Mouse (Mus musculus): Measurements from ENCODE around the gene Cldn16. TPM values are rescaled to one million over a fixed set of nuclear protein-coding genes. Genes with fewer than 3 reads are reported as not detected.
"Not testable (repeated sequence)": the region's sequence is repeated elsewhere in the genome, so short reads cannot be mapped to it uniquely, and the experiment has no call there.

The Cldn16 gene
- polyA plus RNA-seq, 1 experiment from 2014 or later, result not detected

GRCm38 (mm10) chr16:26495721-26496120 lies 32.8 kb downstream of the Cldn16 start:
- Histone ChIP-seq H3K27ac (no peak overlapping the region), H3K9ac (no peak overlapping the region), H3K9me3 (replicated peaks) (no peaks in the 10 kb centered on the region), H3K4me1 (replicated peaks) (no peaks in the 10 kb centered on the region), H3K27me3 (no peaks in the 10 kb centered on the region), H3K4me2 (no peak overlapping the region), H3K36me3 (no peaks in the 10 kb centered on the region), H3K4me3 (replicated peaks) (no peak overlapping the region)
- ATAC-seq (ENCODE audit: low read depth) (no peak), DNase-seq (no peak)
- 15% methylated on average over 2 of the region's 2 CpGs for WGBS (ENCODE audit: insufficient replicate concordance)

- 69% methylated on average over 3 of the region's 3 CpGs for WGBS (ENCODE audit: insufficient replicate concordance)
- not testable (repeated sequence) for H3K9ac ChIP-seq; H3K4me1 ChIP-seq (replicated peaks); H3K27me3 ChIP-seq; DNase-seq; H3K4me3 ChIP-seq (replicated peaks); ATAC-seq (ENCODE audit: low read depth); H3K9me3 ChIP-seq (replicated peaks); H3K4me2 ChIP-seq; H3K36me3 ChIP-seq; H3K27ac ChIP-seq
Measured at GRCm38 (mm10) chr16:26499705-26500104, 36.8 kb downstream of the Cldn16 start.

DNA sequence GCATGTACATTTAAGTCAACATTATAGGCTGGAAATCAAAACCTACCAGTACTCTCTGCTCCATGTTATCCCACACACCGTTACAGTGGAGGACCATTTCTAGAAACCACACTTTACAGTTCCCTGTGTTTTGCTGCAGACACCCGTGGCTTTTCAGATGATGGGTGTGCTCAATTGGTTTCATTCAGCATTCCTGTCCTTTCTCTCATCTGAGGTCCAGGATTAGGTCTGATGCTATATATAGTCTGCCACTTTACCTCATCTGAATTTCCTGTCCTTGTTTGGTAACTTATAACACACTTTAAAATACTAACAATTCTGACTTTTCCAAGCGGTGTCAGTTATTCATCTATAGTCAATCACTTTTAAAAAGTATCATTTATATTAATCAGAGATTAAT lies 37.8 kb downstream of the Cldn16 start:
- ATAC-seq (ENCODE audit: low read depth) (no peak), DNase-seq (no peak)
- Histone ChIP-seq H3K4me2 (no peak overlapping the region), H3K27me3 (no peaks in the 10 kb centered on the region), H3K9ac (no peak overlapping the region), H3K4me1 (replicated peaks) (no peaks in the 10 kb centered on the region), H3K4me3 (replicated peaks) (no peak overlapping the region), H3K27ac (no peak overlapping the region), H3K36me3 (no peaks in the 10 kb centered on the region), H3K9me3 (replicated peaks) (no peaks in the 10 kb centered on the region)
- WGBS (ENCODE audit: insufficient replicate concordance), result 56% methylated on average over 3 of the region's 3 CpGs

- Histone ChIP-seq H3K4me1 (replicated peaks) (no peaks in the 10 kb centered on the region), H3K27me3 (no peaks in the 10 kb centered on the region), H3K27ac (no peak overlapping the region), H3K36me3 (no peaks in the 10 kb centered on the region), H3K4me3 (replicated peaks) (no peak overlapping the region), H3K4me2 (no peak overlapping the region), H3K9ac (no peak overlapping the region), H3K9me3 (replicated peaks) (no peaks in the 10 kb centered on the region)
- DNase-seq (no peak), ATAC-seq (ENCODE audit: low read depth) (no peak)
- 58% methylated on average over 4 of the region's 4 CpGs for WGBS (ENCODE audit: insufficient replicate concordance)
Measured at GRCm38 (mm10) chr16:26504961-26505360, 42.0 kb downstream of the Cldn16 start.

GRCm38 (mm10) chr16:26519596-26519995 lies 56.7 kb downstream of the Cldn16 start:
- Histone ChIP-seq H3K27ac (no peak overlapping the region), H3K4me2 (no peak overlapping the region), H3K9ac (no peak overlapping the region), H3K36me3 (no peaks in the 10 kb centered on the region), H3K9me3 (replicated peaks) (no peaks in the 10 kb centered on the region), H3K4me3 (replicated peaks) (no peak overlapping the region), H3K4me1 (replicated peaks) (no peaks in the 10 kb centered on the region), H3K27me3 (no peaks in the 10 kb centered on the region)
- WGBS (ENCODE audit: insufficient replicate concordance), result 45% methylated on average over 2 of the region's 2 CpGs
- no peak for DNase-seq
- ATAC-seq (ENCODE audit: low read depth), result no peak

- ATAC-seq (ENCODE audit: low read depth), result no peak
- H3K9ac ChIP-seq, result no peak overlapping the region
- H3K4me3 ChIP-seq (replicated peaks), result no peak overlapping the region
- WGBS (ENCODE audit: insufficient replicate concordance), result 56% methylated on average over 5 of the region's 5 CpGs
- no peaks in the 10 kb centered on the region for H3K4me1 ChIP-seq (replicated peaks)
- H3K27me3 ChIP-seq, result no peaks in the 10 kb centered on the region
- no peaks in the 10 kb centered on the region for H3K36me3 ChIP-seq
- H3K9me3 ChIP-seq (replicated peaks), result no peaks in the 10 kb centered on the region
- no peak overlapping the region for H3K4me2 ChIP-seq
- no peak overlapping the region for H3K27ac ChIP-seq
- DNase-seq, result no peak
Measured at GRCm38 (mm10) chr16:26525832-26526231, 62.9 kb downstream of the Cldn16 start.

- Histone ChIP-seq H3K9ac (no peak within 1 kb of the TSS), H3K27me3 (no peaks in the 10 kb centered on the region), H3K27ac (no peak within 1 kb of the TSS), H3K4me2 (no peak within 1 kb of the TSS), H3K4me3 (replicated peaks) (no peak within 1 kb of the TSS), H3K9me3 (replicated peaks) (no peaks in the 10 kb centered on the region), H3K4me1 (replicated peaks) (no peaks in the 10 kb centered on the region), H3K36me3 (no peaks in the 10 kb centered on the region)
- ATAC-seq (ENCODE audit: low read depth) (no peak), DNase-seq (no peak)
- WGBS (ENCODE audit: insufficient replicate concordance), result 74% methylated on average over 4 of the region's 4 CpGs
Measured at GRCm38 (mm10) chr16:26526669-26527068, 63.7 kb downstream of the Cldn16 start, which contains the start of gene Tmem207. Gene Tmem207 (minus strand): TSS chr16:26526769.

- no peaks in the 10 kb centered on the region for H3K36me3 ChIP-seq
- no peaks in the 10 kb centered on the region for H3K9me3 ChIP-seq (replicated peaks)
- H3K27ac ChIP-seq, result no peak overlapping the region
- no peak overlapping the region for H3K9ac ChIP-seq
- DNase-seq (no peak), ATAC-seq (ENCODE audit: low read depth) (no peak)
- H3K4me3 ChIP-seq (replicated peaks), result no peak overlapping the region
- H3K4me1 ChIP-seq (replicated peaks), result no peaks in the 10 kb centered on the region
- no peaks in the 10 kb centered on the region for H3K27me3 ChIP-seq
- WGBS (ENCODE audit: insufficient replicate concordance), result 73% methylated on average over 10 of the region's 10 CpGs
- no peak overlapping the region for H3K4me2 ChIP-seq
Measured at GRCm38 (mm10) chr16:26527931-26528666, 65.2 kb downstream of the Cldn16 start.

- no peak overlapping the region for H3K9ac ChIP-seq
- WGBS (ENCODE audit: insufficient replicate concordance), result 77% methylated on average over 1 of the region's 1 CpGs
- H3K36me3 ChIP-seq, result no peaks in the 10 kb centered on the region
- no peaks in the 10 kb centered on the region for H3K4me1 ChIP-seq (replicated peaks)
- no peak for ATAC-seq (ENCODE audit: low read depth)
- no peaks in the 10 kb centered on the region for H3K9me3 ChIP-seq (replicated peaks)
- no peaks in the 10 kb centered on the region for H3K27me3 ChIP-seq
- no peak overlapping the region for H3K27ac ChIP-seq
- H3K4me3 ChIP-seq (replicated peaks), result no peak overlapping the region
- DNase-seq, result no peak
- no peak overlapping the region for H3K4me2 ChIP-seq
Measured at GRCm38 (mm10) chr16:26530451-26530850, 67.5 kb downstream of the Cldn16 start.

DNA sequence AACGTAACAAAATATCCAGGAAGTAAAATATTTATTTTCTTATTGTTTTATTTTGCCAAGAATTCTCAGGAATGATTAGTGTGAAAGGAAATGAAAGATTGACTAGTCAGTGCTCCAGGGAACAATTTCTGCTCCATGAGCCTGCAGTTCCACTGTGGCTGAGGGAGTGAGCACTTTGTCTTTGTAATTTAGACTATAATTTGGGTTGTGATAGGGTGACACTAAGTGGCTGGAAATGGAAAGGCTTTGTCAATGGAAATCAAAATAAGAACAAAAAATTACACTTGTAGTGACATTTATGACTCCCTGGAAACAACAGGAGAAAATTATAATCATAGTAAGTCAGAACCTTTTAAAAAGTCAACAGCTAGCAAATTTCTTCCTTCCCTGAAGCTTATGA lies 69.4 kb downstream of the Cldn16 start:
- Histone ChIP-seq H3K9me3 (replicated peaks) (no peaks in the 10 kb centered on the region), H3K9ac (no peak overlapping the region), H3K27me3 (no peaks in the 10 kb centered on the region), H3K36me3 (no peaks in the 10 kb centered on the region), H3K4me2 (no peak overlapping the region), H3K4me1 (replicated peaks) (no peaks in the 10 kb centered on the region), H3K4me3 (replicated peaks) (no peak overlapping the region), H3K27ac (no peak overlapping the region)
- DNase-seq (no peak), ATAC-seq (ENCODE audit: low read depth) (no peak)
- WGBS (ENCODE audit: insufficient replicate concordance), result 66% methylated on average over 1 of the region's 1 CpGs

Data from liver, embryonic 13.5 days (tissue).